Mouse (Mus musculus) stomach, embryonic 16.5 days (tissue): ENCODE results near the gene Ttll6. TPM values are rescaled to one million over a fixed set of nuclear protein-coding genes. Genes with fewer than 3 reads are reported as not detected.
"Not testable (repeated sequence)": the region's sequence is repeated elsewhere in the genome, so short reads cannot be mapped to it uniquely, and the experiment has no call there.

ENCODE experiments used
- ATAC-seq: fragments of 200-750 bp; cut with Nextera tagmentation; 2 replicates; pipeline ENCODE4 v1.8.0; 2017; ENCODE audit warnings: moderate number of reproducible peaks, moderate TSS enrichment; ENCODE audit not compliant: insufficient read depth, low FRiP score
- H3K27ac ChIP-seq: fragments of 300-500 bp; sonication (generic); 2 replicates; pipeline ENCODE4 v1.5.1; 2014; ENCODE audit warnings: low read length
- H3K27me3 ChIP-seq: fragments of 300-500 bp; sonication (generic); 2 replicates; pipeline ENCODE4 v1.6.1; 2014; ENCODE audit warnings: low read length, control low read depth, mixed read lengths; ENCODE audit not compliant: control insufficient read depth, insufficient read depth
- H3K36me3 ChIP-seq: fragments of 300-500 bp; sonication (generic); 2 replicates; pipeline ENCODE4 v1.6.1; 2014; ENCODE audit warnings: low read length; ENCODE audit not compliant: control insufficient read depth, insufficient read depth
- H3K4me1 ChIP-seq: fragments of 300-500 bp; sonication (generic); 2 replicates; pipeline ENCODE4 v1.6.1; 2014; ENCODE audit warnings: low read length, control low read depth, mixed read lengths; ENCODE audit not compliant: control insufficient read depth, insufficient read depth
- H3K4me2 ChIP-seq: fragments of 300-500 bp; sonication (generic); 2 replicates; pipeline ENCODE4 v1.6.1; 2014; ENCODE audit warnings: low read depth, low read length, mixed read lengths
- H3K4me3 ChIP-seq: fragments of 300-500 bp; sonication (generic); replicated peaks from 2 replicates; pipeline ENCODE4 v1.5.1; 2014; ENCODE audit warnings: mild to moderate bottlenecking, low read length
- H3K9ac ChIP-seq: fragments of 300-500 bp; sonication (generic); 2 replicates; pipeline ENCODE4 v1.6.1; 2014; ENCODE audit warnings: low read length
- H3K9me3 ChIP-seq: fragments of 300-500 bp; sonication (generic); replicated peaks from 2 replicates; pipeline ENCODE4 v1.6.1; 2016; ENCODE audit warnings: low read length, control low read depth; ENCODE audit not compliant: control insufficient read depth
- WGBS: fragments of 180-500 bp; shearing (Covaris S2); extraction: QIAGEN DNeasy Blood & Tissue Kit; methylation state at CpG from one replicate; pipeline ENCODE4 v1.1.7; 2014; 5-methylcytosine and 5-hydroxymethylcytosine counted together
- polyA plus RNA-seq: library from polyadenylated mRNA; unstranded; fragments of >200 nt; fragmentation: Nextera tagmentation; extraction: Ambion mirVana; gene quantifications from 2 replicates; pipeline ENCODE4 v1.2.1, GENCODE M21; 2015

Ttll6 gene
- polyA plus RNA-seq, 1 experiment from 2014 or later, result 0.58 TPM

- H3K4me1 ChIP-seq, result no peaks in the 10 kb centered on the region
- no peak overlapping the region for H3K27ac ChIP-seq
- H3K4me2 ChIP-seq, result no peak overlapping the region
- H3K9me3 ChIP-seq, result no peaks in the 10 kb centered on the region
- no peak overlapping the region for H3K9ac ChIP-seq
- no peak for ATAC-seq
- no peaks in the 10 kb centered on the region for H3K36me3 ChIP-seq
- no peak overlapping the region for H3K4me3 ChIP-seq
- no peaks in the 10 kb centered on the region for H3K27me3 ChIP-seq
- 91% methylated on average over 6 of the region's 6 CpGs for WGBS
Observed at GRCm38 (mm10) chr11:96115416-96115815, 18.2 kb upstream of the Ttll6 start.

GRCm38 (mm10) chr11:96116116-96116515 lies 17.5 kb upstream of the Ttll6 start:
- H3K4me3 ChIP-seq, result no peak overlapping the region
- H3K9ac ChIP-seq, result no peak overlapping the region
- H3K9me3 ChIP-seq, result no peaks in the 10 kb centered on the region
- H3K36me3 ChIP-seq, result no peaks in the 10 kb centered on the region
- 78% methylated on average over 3 of the region's 3 CpGs for WGBS
- no peak for ATAC-seq
- H3K4me1 ChIP-seq, result no peaks in the 10 kb centered on the region
- no peaks in the 10 kb centered on the region; the same call in 1 of the 2 replicates for H3K27me3 ChIP-seq
- no peak overlapping the region for H3K27ac ChIP-seq
- no peak overlapping the region for H3K4me2 ChIP-seq

GRCm38 (mm10) chr11:96116925-96117324 lies 16.7 kb upstream of the Ttll6 start:
- not testable (repeated sequence) for H3K4me2 ChIP-seq, H3K9me3 ChIP-seq, H3K4me3 ChIP-seq, H3K9ac ChIP-seq, ATAC-seq, H3K36me3 ChIP-seq, H3K27ac ChIP-seq, H3K27me3 ChIP-seq, H3K4me1 ChIP-seq
- WGBS, result 79% methylated on average over 3 of the region's 3 CpGs

- WGBS, result 50% methylated on average over 3 of the region's 3 CpGs
- Histone ChIP-seq H3K36me3 (no peaks in the 10 kb centered on the region), H3K4me2 (no peak overlapping the region), H3K9ac (no peak overlapping the region), H3K4me1 (peaks cover 7% of the 10 kb centered on the region; the same call in 1 of the 2 replicates), H3K27ac (no peak overlapping the region; the same call in 1 of the 2 replicates), H3K27me3 (peaks cover 4% of the 10 kb centered on the region), H3K9me3 (no peaks in the 10 kb centered on the region), H3K4me3 (no peak overlapping the region)
- ATAC-seq, result peak; percentile 72
Observed at GRCm38 (mm10) chr11:96119401-96119800, 14.2 kb upstream of the Ttll6 start.

- not testable (repeated sequence) for H3K4me3 ChIP-seq, H3K36me3 ChIP-seq, ATAC-seq, H3K27ac ChIP-seq, H3K9me3 ChIP-seq, H3K4me2 ChIP-seq, H3K9ac ChIP-seq
- Histone ChIP-seq H3K27me3 (peaks cover 12% of the 10 kb centered on the region), H3K4me1 (peaks cover 11% of the 10 kb centered on the region; the same call in 1 of the 2 replicates)
- 71% methylated on average over 4 of the region's 4 CpGs for WGBS
Observed at GRCm38 (mm10) chr11:96122806-96123205, 10.8 kb upstream of the Ttll6 start.

GRCm38 (mm10) chr11:96124052-96124914 lies 9.3 kb upstream of the Ttll6 start:
- H3K9ac ChIP-seq, result peak overlapping the region; percentile 69
- H3K27me3 ChIP-seq, result peaks cover 12% of the 10 kb centered on the region
- H3K4me1 ChIP-seq, result peaks cover 11% of the 10 kb centered on the region; the same call in 1 of the 2 replicates
- H3K4me3 ChIP-seq, result peak overlapping the region; percentile 51
- no peaks in the 10 kb centered on the region for H3K36me3 ChIP-seq
- no peaks in the 10 kb centered on the region for H3K9me3 ChIP-seq
- H3K27ac ChIP-seq, result no peak overlapping the region
- peak overlapping the region; percentile 83 for H3K4me2 ChIP-seq
- ATAC-seq, result peak; percentile 74; the same call in 1 of the 2 replicates
- WGBS, result 3% methylated on average over 45 of the region's 45 CpGs

GRCm38 (mm10) chr11:96130606-96131005 lies 3.0 kb upstream of the Ttll6 start:
- Histone ChIP-seq H3K4me1 (peaks cover 8% of the 10 kb centered on the region; the same call in 1 of the 2 replicates), H3K9ac (no peak overlapping the region), H3K27me3 (0 out of 2 replicates have a peak, but pooled peaks cover 3% of the 10 kb centered on the region), H3K4me2 (no peak overlapping the region), H3K4me3 (no peak overlapping the region), H3K9me3 (no peaks in the 10 kb centered on the region), H3K36me3 (no peaks in the 10 kb centered on the region), H3K27ac (peak overlapping the region; percentile 88)
- peak; percentile 79 for ATAC-seq
- WGBS, result 31% methylated on average over 10 of the region's 10 CpGs

GRCm38 (mm10) chr11:96135847-96136246 lies 2.3 kb downstream of the Ttll6 start:
- 60% methylated on average over 8 of the region's 8 CpGs for WGBS

GRCm38 (mm10) chr11:96140726-96141175 lies 7.2 kb downstream of the Ttll6 start:
- H3K27me3 ChIP-seq, result 0 out of 2 replicates have a peak, but pooled peaks cover 5% of the 10 kb centered on the region
- no peak overlapping the region for H3K4me2 ChIP-seq
- no peaks in the 10 kb centered on the region for H3K36me3 ChIP-seq
- no peak overlapping the region for H3K4me3 ChIP-seq
- H3K4me1 ChIP-seq, result peaks cover 4% of the 10 kb centered on the region; the same call in 1 of the 2 replicates
- WGBS, result 7% methylated on average over 4 of the region's 4 CpGs
- H3K27ac ChIP-seq, result peak overlapping the region; percentile 66
- H3K9me3 ChIP-seq, result no peaks in the 10 kb centered on the region
- no peak overlapping the region for H3K9ac ChIP-seq
- ATAC-seq, result peak; percentile 74

More at GRCm38 (mm10) chr11:96135847-96136246, 2.3 kb downstream of the Ttll6 start:
- Histone ChIP-seq H3K9me3 (no peaks in the 10 kb centered on the region), H3K27me3 (0 out of 2 replicates have a peak, but pooled peaks cover 3% of the 10 kb centered on the region), H3K4me1 (peaks cover 1% of the 10 kb centered on the region; the same call in 1 of the 2 replicates), H3K27ac (peak overlapping the region; percentile 69), H3K36me3 (no peaks in the 10 kb centered on the region), H3K4me2 (no peak overlapping the region), H3K9ac (no peak overlapping the region), H3K4me3 (no peak overlapping the region)
- ATAC-seq, result peak; percentile 59; the same call in 1 of the 2 replicates
